Mouse (Mus musculus): ENCODE measurements around the gene Zfp976. TPM values are rescaled to one million over a fixed set of nuclear protein-coding genes. Genes with fewer than 3 reads are reported as not detected.
"Not testable (repeated sequence)": the region's sequence is repeated elsewhere in the genome, so short reads cannot be mapped to it uniquely, and the experiment has no call there.

Gene Zfp976
- polyA plus RNA-seq (2014; fragmentation: Nextera tagmentation; extraction: Ambion mirVana) = 5.3 and 5.9 TPM in 2 replicates

- ATAC-seq (ENCODE audit: insufficient number of reproducible peaks, insufficient read depth, low FRiP score, low read depth) = peak; percentile 99
- WGBS = 3% methylated on average over 25 of the region's 25 CpGs
- H3K27ac ChIP-seq (ENCODE audit: low read length); H3K9me3 ChIP-seq (ENCODE audit: control insufficient read depth, low read depth, low read length); H3K4me1 ChIP-seq (ENCODE audit: control insufficient read depth, insufficient read depth, low read length); H3K36me3 ChIP-seq (ENCODE audit: control insufficient read depth, insufficient read depth, low read length); H3K27me3 ChIP-seq (ENCODE audit: control insufficient read depth, insufficient read depth, low read length): not testable (repeated sequence)
- Histone ChIP-seq H3K4me3 (ENCODE audit: low read depth, low read length) (peak within 1 kb of the TSS; percentile 39), H3K4me2 (replicated peaks; ENCODE audit: low read depth, low read length) (peak within 1 kb of the TSS; percentile 35), H3K9ac (replicated peaks; ENCODE audit: low read depth, low read length) (peak within 1 kb of the TSS; percentile 30; the same call in 1 of the 2 replicates)
These were observed at the start of gene Zfp976 for GRCm38 (mm10) chr7:42642152-42643115. Zfp976 (minus strand) TSS chr7:42642588.

GRCm38 (mm10) chr7:42680081-42680480, 37.7 kb upstream of the Zfp976 start:
- not testable (repeated sequence) for H3K36me3 ChIP-seq (ENCODE audit: control insufficient read depth, insufficient read depth, low read length); ATAC-seq (ENCODE audit: insufficient number of reproducible peaks, insufficient read depth, low FRiP score, low read depth); H3K27me3 ChIP-seq (ENCODE audit: control insufficient read depth, insufficient read depth, low read length); H3K27ac ChIP-seq (ENCODE audit: low read length); H3K4me2 ChIP-seq (replicated peaks; ENCODE audit: low read depth, low read length); H3K9me3 ChIP-seq (ENCODE audit: control insufficient read depth, low read depth, low read length); H3K4me3 ChIP-seq (ENCODE audit: low read depth, low read length); H3K4me1 ChIP-seq (ENCODE audit: control insufficient read depth, insufficient read depth, low read length); H3K9ac ChIP-seq (replicated peaks; ENCODE audit: low read depth, low read length)
- WGBS = 92% methylated on average over 6 of the region's 6 CpGs

- H3K9ac ChIP-seq (replicated peaks; ENCODE audit: low read depth, low read length); ATAC-seq (ENCODE audit: insufficient number of reproducible peaks, insufficient read depth, low FRiP score, low read depth): not testable (repeated sequence)
These were observed 37.3 kb upstream of the Zfp976 start for GRCm38 (mm10) chr7:42679646-42680045.

GRCm38 (mm10) chr7:42660140-42660539, 17.8 kb upstream of the Zfp976 start:
- H3K4me2 ChIP-seq (replicated peaks; ENCODE audit: low read depth, low read length) = not testable (repeated sequence)
- 73% methylated on average over 5 of the region's 5 CpGs for WGBS

More at GRCm38 (mm10) chr7:42679646-42680045, 37.3 kb upstream of the Zfp976 start:
- not testable (repeated sequence) for H3K36me3 ChIP-seq (ENCODE audit: control insufficient read depth, insufficient read depth, low read length); H3K27ac ChIP-seq (ENCODE audit: low read length); H3K9me3 ChIP-seq (ENCODE audit: control insufficient read depth, low read depth, low read length); H3K27me3 ChIP-seq (ENCODE audit: control insufficient read depth, insufficient read depth, low read length); H3K4me1 ChIP-seq (ENCODE audit: control insufficient read depth, insufficient read depth, low read length); H3K4me2 ChIP-seq (replicated peaks; ENCODE audit: low read depth, low read length); H3K4me3 ChIP-seq (ENCODE audit: low read depth, low read length)

GRCm38 (mm10) chr7:42655211-42655610, 12.8 kb upstream of the Zfp976 start:
- H3K4me3 ChIP-seq (ENCODE audit: low read depth, low read length); H3K36me3 ChIP-seq (ENCODE audit: control insufficient read depth, insufficient read depth, low read length); H3K9ac ChIP-seq (replicated peaks; ENCODE audit: low read depth, low read length); H3K27me3 ChIP-seq (ENCODE audit: control insufficient read depth, insufficient read depth, low read length); H3K4me2 ChIP-seq (replicated peaks; ENCODE audit: low read depth, low read length); H3K4me1 ChIP-seq (ENCODE audit: control insufficient read depth, insufficient read depth, low read length); H3K9me3 ChIP-seq (ENCODE audit: control insufficient read depth, low read depth, low read length); ATAC-seq (ENCODE audit: insufficient number of reproducible peaks, insufficient read depth, low FRiP score, low read depth); H3K27ac ChIP-seq (ENCODE audit: low read length): not testable (repeated sequence)
- WGBS = 76% methylated on average over 2 of the region's 2 CpGs

More at GRCm38 (mm10) chr7:42660140-42660539, 17.8 kb upstream of the Zfp976 start:
- H3K4me1 ChIP-seq (ENCODE audit: control insufficient read depth, insufficient read depth, low read length); H3K4me3 ChIP-seq (ENCODE audit: low read depth, low read length); ATAC-seq (ENCODE audit: insufficient number of reproducible peaks, insufficient read depth, low FRiP score, low read depth); H3K36me3 ChIP-seq (ENCODE audit: control insufficient read depth, insufficient read depth, low read length); H3K27me3 ChIP-seq (ENCODE audit: control insufficient read depth, insufficient read depth, low read length); H3K27ac ChIP-seq (ENCODE audit: low read length); H3K9me3 ChIP-seq (ENCODE audit: control insufficient read depth, low read depth, low read length); H3K9ac ChIP-seq (replicated peaks; ENCODE audit: low read depth, low read length): not testable (repeated sequence)

GRCm38 (mm10) chr7:42643120-42643620, 782 bp upstream of the Zfp976 start:
- not testable (repeated sequence) for H3K27ac ChIP-seq (ENCODE audit: low read length); H3K9me3 ChIP-seq (ENCODE audit: control insufficient read depth, low read depth, low read length); H3K36me3 ChIP-seq (ENCODE audit: control insufficient read depth, insufficient read depth, low read length); H3K9ac ChIP-seq (replicated peaks; ENCODE audit: low read depth, low read length); H3K27me3 ChIP-seq (ENCODE audit: control insufficient read depth, insufficient read depth, low read length); H3K4me1 ChIP-seq (ENCODE audit: control insufficient read depth, insufficient read depth, low read length); ATAC-seq (ENCODE audit: insufficient number of reproducible peaks, insufficient read depth, low FRiP score, low read depth)
- peak overlapping the region; percentile 39 for H3K4me3 ChIP-seq (ENCODE audit: low read depth, low read length)
- WGBS = 13% methylated on average over 3 of the region's 3 CpGs
- H3K4me2 ChIP-seq (replicated peaks; ENCODE audit: low read depth, low read length) = peak overlapping the region; percentile 35

GRCm38 (mm10) chr7:42631031-42631430, 11.4 kb downstream of the Zfp976 start:
- H3K27ac ChIP-seq (ENCODE audit: low read length); H3K36me3 ChIP-seq (ENCODE audit: control insufficient read depth, insufficient read depth, low read length); H3K9me3 ChIP-seq (ENCODE audit: control insufficient read depth, low read depth, low read length); H3K4me2 ChIP-seq (replicated peaks; ENCODE audit: low read depth, low read length); H3K4me3 ChIP-seq (ENCODE audit: low read depth, low read length); ATAC-seq (ENCODE audit: insufficient number of reproducible peaks, insufficient read depth, low FRiP score, low read depth); H3K27me3 ChIP-seq (ENCODE audit: control insufficient read depth, insufficient read depth, low read length); H3K4me1 ChIP-seq (ENCODE audit: control insufficient read depth, insufficient read depth, low read length); H3K9ac ChIP-seq (replicated peaks; ENCODE audit: low read depth, low read length): not testable (repeated sequence)

- not testable (repeated sequence) for ATAC-seq (ENCODE audit: insufficient number of reproducible peaks, insufficient read depth, low FRiP score, low read depth); H3K27me3 ChIP-seq (ENCODE audit: control insufficient read depth, insufficient read depth, low read length); H3K4me3 ChIP-seq (ENCODE audit: low read depth, low read length); H3K4me1 ChIP-seq (ENCODE audit: control insufficient read depth, insufficient read depth, low read length); H3K4me2 ChIP-seq (replicated peaks; ENCODE audit: low read depth, low read length); H3K27ac ChIP-seq (ENCODE audit: low read length); H3K9me3 ChIP-seq (ENCODE audit: control insufficient read depth, low read depth, low read length); H3K36me3 ChIP-seq (ENCODE audit: control insufficient read depth, insufficient read depth, low read length); H3K9ac ChIP-seq (replicated peaks; ENCODE audit: low read depth, low read length)
These were observed 46.7 kb downstream of the Zfp976 start for GRCm38 (mm10) chr7:42595666-42596065.
